Mouse (Mus musculus) MEL-GATA-1-ER (cell line): ENCODE data around the gene Mlph.

Experiments
- DNase-seq: peaks from one replicate; pipeline ENCODE4 v3.0.0-alpha.2; 2012; ENCODE audit warnings: low read depth; ENCODE audit errors: extremely low read depth

Mlph gene

DNA sequence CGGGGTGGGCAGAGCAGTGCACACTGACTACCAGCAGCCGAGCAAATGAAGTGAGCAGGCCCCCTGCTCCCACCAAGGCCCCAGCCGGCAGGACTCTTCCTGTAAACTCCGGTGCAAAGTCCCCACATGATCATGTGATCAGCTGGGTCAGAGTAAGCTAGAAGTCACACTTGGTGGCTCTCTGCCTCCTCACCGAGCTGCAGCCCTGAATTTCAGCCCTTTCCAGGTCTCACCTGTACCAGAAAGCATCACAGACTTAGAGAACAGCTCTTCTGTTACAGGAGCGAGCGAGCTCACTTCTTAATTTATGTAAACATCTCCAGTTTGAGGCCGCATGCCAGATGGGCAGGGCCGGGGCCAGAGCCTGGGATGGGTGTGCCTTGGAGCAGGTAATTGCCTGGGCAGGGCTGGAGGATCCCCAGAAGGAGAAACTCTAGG, 54.5 kb downstream of the Mlph start, which contains the start of gene Rab17:
Gene Rab17, minus strand, starts transcription at position 315 of the 438 bp plus-strand sequence.
- no peak for DNase-seq

- DNase-seq = no peak
Observed at GRCm38 (mm10) chr1:90969881-90970390, 55.1 kb downstream of the Mlph start.

GRCm38 (mm10) chr1:90972911-90973573, 58.2 kb downstream of the Mlph start:
- peak; percentile 42 for DNase-seq

DNA sequence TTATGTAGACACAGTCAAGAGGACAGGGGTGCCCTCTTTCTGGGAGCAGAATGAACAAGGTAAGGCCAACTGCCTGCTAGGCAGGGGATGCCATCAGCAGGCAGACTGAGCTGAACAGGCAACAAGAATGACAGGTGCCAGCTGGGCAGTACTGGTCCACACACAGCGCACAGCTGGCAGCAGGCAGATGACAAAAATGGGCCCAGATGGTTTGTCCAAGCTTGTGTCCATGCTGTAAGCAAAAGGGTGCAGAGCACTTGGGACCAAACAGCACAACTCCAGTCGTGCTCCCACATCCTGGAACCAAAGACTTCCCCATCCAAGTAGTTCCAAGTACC, 58.7 kb downstream of the Mlph start:
- DNase-seq = no peak

DNA sequence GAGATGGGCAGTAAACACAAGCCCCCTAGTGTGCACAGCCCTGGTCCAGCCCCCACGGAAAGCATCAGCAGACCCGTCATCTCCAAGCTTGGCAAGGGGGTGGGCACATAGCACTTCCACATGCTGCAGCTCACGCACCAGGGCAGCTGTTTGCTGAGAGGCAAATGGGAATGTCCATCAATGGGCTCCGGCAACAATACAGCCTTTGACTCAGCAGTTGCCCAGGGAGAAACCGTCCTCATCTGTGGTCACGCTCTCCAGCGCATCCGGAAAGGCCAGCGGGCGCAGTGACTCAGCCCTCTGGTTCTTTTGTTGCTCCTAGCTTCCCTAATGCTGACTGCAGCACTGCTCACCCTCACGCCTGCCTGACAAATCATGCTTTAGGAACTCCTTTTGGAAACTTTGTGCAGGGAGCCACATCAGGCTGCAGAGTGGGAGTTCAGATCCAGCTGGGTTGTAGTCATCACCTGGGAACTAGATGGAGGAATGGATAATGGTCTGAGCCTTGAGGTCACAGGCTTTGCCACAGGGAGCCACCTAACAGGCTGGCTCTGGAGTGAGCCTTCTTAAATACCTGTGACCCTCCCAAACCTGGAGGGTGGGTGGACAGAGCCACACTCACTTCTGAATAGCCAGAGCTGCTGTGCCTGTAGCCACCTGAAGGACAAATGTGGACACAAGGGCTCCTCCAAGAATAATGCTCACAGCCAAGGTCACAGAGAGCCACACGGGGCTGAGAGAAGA, 60.2 kb downstream of the Mlph start:
- DNase-seq = no peak

- no peak for DNase-seq
Observed at GRCm38 (mm10) chr1:90975960-90976359, 61.1 kb downstream of the Mlph start.

GRCm38 (mm10) chr1:90980638-90981330, 65.9 kb downstream of the Mlph start:
- no peak for DNase-seq

GRCm38 (mm10) chr1:90981346-90981745, 66.5 kb downstream of the Mlph start:
- DNase-seq = no peak

DNA sequence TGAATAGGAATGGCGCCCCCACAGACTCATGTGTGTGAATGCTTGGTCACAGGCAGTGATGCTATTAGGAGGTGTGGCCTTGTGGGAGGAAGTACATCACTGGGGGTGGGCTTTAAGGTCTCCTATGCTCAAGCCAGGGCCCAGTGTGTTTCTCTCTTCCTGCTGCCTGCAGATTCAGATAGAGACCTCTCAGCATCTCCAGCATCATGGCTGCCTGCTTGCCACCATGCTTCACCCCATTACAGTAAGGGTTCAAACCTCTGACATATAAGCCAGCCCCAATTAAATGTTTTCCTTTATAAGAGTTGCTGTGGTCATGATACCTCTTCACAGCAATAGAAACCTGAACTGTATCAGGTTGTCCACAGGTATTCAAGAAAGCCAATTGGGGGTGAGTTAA, 81.0 kb downstream of the Mlph start:
- no peak for DNase-seq

DNA sequence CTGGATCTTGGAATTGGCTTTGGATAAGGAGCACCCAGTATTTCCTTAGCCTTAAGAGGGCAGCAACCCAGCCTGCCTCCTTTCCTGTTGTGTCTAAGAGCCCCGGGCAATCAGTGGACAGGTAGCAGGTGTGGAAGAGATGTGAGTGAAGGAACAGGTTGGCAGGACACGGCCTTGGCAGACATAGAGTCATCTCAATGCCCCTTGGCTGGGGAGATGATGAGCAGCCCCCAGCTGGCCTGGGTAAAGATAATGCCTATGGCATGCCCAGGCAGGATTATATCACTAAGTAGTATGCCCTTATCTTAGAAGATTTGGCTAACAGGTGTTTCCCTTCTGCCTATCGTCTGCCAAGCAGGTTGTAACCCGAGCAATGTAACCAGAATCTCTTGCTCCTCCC, 82.3 kb downstream of the Mlph start:
- DNase-seq = no peak

DNA sequence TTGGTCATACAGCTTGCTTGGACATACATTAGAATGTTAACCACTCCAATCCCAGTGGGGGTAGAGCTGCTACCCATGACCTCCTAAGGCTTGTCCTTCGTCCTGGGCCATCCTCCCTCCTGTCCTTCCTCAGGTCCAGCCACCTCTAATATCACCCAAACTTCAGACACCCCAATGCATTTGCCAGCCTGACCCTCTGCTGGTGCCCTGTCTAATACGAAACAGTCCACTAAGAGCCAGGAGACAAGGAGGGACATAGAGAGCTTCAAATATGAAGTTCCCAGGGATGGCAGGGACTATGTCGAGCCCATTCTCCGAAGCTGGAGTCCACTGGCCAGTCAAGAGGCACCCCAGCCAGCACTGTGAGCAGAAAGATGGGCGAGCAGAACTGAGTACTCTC, 82.8 kb downstream of the Mlph start:
- no peak for DNase-seq

DNA sequence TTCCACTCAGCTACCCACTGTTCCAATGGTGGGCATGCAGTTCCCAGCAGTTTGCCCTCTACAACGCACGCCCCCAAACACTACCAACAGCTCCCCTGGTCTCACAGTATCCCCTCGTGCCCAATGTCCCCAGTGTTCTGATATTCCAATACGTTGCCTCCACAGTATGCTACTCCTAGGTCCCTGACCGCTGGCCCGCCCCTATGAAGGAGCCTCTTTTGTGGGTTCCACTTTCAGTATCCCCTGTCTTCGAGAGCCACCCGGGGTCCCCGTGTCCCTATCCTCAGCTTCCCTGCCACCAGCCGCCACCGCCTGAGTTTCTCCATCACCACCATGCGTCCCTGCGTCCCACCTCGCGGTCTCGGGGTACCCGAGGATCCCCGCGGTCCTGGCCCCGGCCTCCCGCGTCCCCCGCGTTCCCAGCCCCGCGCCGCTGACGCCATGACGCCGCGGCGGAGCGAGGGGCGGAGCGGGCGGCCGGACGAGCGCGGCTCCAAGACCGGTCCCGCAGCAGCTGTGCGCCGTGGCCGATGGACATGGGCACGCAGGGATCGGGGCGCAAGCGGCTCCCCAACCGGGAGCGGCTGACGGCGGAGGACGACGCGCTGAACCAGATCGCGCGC, 83.5 kb downstream of the Mlph start, which contains the start of gene Lrrfip1:
Gene Lrrfip1, plus strand, starts transcription at position 470 of the 623 bp plus-strand sequence.
- no peak for DNase-seq

DNA sequence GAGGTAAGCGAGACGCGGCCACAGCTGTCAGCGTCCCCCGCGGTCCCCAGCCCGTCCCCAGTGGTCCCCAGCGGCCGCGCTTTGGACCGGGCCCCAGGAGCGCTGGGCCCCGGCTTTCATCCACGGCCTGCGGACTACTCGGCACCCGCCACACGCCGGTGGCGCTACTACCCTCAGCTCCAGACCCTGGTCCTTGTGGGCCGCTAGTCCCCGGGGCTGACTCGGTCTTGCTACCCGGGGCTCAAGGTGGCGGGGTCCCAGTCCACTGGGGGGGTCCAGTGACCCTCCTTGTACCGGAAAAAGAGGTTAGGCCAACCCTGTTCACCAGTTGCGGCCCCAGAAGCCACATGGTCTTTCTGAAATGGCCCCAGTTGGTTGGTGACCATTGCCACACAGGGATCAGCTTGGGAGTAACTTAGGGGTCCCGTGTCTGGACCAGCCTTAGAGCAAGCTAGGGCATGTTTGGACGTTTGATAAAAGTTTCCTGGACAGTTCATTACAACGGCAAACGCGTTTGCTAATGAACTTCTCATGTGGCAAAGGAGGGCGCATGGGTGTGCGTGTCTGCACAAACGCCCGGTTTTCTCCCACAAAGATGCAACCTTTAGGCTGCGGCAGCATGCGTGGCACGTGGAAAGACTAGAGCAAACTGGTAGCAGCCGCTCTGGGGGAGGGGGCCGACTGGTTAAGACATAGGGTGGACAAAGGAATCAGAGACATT, 84.2 kb downstream of the Mlph start:
- no peak for DNase-seq

DNA sequence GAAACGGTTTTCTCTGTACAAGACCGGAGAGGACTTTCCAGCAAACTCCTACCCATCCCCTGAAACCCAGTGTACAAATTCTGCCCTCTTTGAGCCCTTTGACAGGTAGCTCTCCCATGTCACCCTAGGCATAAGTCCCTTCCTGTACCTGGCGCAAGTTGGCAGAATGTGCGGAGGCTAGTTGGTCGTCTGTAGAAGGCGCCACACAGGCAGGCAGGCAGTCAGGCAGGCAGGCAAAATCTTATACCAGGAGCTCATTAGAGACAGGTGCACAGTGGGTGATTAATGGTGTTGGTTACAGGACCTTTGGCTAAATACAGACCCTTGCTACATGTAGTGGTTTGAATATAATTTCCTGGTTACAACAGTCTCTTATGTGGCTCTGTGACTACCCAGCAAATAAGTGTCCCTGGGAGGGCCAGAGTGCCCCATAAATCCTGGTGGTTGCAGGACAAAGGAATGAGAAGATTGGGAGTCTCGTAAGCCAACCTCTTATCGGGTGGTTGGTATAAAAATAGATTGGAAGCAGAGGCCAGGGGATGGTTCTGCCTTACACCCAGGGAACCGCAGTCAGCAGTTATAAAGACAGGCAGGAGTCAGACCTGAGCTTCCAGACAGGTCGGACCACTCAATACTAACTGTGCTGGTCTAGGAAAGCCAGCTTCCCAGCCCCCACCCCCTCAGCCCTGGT, 85.2 kb downstream of the Mlph start:
- DNase-seq = no peak
